Mouse (Mus musculus): Measurements from ENCODE around the gene Ghr.
A peak's percentile ranks its signal among the peaks of the same experiment; 100 is the strongest.

Ghr gene

DNA sequence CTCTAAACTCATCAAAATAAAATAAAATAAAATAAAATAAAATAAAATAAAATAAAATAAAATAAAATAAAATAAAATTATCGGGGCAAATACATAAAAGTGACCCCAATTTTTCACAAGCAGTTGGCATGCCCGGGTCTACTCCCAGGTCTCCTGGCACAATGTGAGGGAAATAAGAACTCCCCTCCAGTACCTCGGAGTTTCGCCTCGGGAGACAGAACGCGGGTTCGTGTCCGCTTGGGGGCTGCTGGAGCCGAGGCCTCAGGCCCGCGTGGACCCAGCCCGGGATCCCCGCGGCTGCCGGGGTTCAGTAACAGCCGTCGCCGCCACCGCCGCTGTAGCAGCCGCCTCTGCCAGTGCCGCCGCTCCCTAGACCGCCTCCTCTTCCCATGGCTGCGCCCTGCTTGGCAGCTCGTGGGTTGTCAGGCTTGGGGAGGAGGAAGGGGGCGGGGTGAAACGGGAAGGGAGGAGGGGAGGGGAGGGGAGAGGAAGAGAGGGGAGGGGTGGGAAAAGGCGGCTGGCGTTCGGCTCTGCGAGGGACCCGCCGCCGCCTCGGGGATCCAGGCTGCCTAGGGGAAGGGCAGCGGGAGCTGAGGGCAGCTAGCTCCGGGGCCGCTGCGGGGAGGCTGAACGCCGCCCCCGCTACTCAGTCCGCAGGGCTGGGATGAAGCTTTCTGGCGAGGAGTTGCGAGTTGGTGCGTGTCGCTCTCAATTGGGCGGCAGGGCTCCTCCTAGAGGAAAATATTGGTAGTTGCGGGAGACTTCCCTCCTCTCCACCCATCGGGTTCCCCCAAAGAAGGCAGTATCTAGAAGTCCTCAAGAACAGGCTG, at the start of gene Ghr:
Ghr (minus strand) TSS at position 686 of the 830 bp plus-strand sequence.
- DNase-seq (ENCODE audit: low read depth, low spot score) = peak; percentile 76

DNA sequence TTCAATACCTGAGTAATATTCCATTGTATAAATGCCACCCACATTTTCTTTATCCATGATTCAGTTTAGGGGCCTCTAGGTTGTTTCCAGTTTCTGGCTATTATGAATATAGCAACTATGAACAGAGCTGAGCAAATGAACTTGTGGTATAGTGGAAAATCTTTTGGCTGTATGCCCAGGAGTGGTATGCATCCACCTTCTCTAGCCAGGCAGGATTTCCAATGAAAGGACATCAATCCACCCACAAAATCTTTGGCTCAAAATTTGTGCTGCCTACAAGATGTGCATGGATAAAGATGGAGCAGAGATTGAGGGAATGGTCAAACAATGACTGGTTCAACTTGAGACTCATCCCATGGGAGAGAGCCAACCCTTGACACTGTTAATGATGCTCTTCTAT, 39.5 kb upstream of the Ghr start:
- DNase-seq (ENCODE audit: low read depth, low spot score) = no peak

DNA sequence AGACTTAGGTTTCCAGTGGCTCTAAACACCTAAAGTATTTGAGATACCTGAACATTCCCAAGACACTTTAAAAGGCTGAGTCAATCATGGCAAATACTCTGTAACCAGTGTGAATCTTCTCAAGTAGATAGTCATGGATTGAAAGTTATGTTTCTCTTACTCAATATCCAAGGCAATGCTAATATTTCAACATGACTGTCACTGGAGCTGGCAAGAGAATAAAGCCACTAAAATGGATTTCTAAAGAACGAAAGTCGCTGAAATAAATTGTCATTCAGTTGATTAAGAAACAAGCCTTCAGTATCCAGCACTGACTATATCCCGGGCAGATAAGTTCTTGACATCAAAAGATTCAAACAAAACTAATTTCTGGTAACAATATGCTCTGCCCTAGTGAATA, 37.1 kb upstream of the Ghr start:
- no peak for DNase-seq (ENCODE audit: low read depth, low spot score)

DNA sequence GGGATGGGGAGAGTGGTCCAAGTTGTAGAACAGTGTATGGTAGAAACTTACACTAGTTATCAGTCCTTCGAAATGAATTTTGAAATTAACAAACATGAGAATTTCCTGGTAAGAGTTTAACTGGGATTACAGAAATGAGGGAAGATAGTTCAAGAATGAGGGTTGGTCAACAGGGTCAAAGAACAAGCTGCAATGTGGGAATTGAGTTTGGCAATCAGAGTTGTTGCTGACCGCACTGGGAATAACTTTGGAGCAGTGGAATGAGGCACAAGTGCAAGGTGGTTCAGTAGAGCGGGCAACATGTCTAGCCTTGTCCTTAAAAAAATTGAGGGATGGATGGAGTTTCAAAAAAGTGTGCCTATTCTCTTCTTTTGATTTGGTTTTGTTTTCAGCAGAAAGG, 35.0 kb upstream of the Ghr start:
- no peak for DNase-seq (ENCODE audit: low read depth, low spot score)

DNA sequence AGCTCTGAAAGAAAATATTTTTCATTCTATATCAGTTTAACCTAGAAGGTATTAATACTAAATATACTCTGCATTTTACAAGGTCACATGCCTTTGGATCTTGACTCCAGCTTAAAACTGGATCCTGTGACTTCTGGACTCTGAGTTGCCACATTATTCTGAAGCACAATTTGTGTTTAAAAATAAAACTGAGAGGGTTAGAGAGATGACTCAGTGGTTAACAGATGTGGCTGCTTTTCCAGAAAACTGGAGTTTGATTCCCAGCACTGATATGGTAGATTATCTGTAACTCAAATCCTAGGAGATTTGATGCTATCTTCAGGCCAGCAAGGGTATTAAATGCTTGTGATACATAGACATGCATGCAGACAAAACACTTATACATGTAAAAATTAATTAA, 28.7 kb upstream of the Ghr start:
- no peak for DNase-seq (ENCODE audit: low read depth, low spot score)

DNA sequence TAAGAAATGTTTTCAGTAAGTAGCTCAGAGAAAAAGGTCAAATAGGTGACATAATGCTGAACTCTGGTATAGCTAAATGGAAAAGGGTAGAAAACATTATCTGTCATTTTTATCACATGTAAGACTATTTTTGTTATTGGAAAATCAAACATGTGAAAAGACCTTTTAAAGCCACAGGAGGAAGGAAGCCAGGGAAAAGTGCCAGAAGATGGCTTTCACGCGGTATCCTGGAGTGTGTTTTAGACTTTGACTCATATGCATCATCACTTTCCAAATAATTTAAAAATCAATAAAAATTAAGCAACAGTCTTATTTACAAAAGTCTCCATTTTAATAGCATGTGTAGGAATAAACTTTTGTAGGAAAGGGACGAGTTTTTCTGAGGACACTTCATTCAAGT, 24.7 kb upstream of the Ghr start:
- DNase-seq (ENCODE audit: low read depth, low spot score) = no peak

DNA sequence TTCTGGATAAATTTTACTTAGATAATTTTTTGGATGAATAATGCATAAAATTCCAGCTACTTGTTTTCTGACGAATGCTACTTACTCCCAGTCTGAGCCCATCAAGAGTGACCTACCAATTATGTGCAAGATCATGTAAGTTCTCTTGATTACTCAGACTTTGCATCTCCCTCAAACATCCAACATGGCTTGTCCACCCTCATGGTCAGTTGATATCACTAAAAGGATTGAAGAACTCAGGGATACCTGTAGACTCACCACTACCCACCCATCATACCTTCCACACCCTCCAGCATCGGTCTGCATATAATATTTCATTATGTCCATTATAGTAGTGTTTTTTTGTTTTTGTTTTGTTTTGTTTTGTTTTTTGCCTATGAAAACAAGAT, 18.8 kb upstream of the Ghr start:
- no peak for DNase-seq (ENCODE audit: low read depth, low spot score)

DNA sequence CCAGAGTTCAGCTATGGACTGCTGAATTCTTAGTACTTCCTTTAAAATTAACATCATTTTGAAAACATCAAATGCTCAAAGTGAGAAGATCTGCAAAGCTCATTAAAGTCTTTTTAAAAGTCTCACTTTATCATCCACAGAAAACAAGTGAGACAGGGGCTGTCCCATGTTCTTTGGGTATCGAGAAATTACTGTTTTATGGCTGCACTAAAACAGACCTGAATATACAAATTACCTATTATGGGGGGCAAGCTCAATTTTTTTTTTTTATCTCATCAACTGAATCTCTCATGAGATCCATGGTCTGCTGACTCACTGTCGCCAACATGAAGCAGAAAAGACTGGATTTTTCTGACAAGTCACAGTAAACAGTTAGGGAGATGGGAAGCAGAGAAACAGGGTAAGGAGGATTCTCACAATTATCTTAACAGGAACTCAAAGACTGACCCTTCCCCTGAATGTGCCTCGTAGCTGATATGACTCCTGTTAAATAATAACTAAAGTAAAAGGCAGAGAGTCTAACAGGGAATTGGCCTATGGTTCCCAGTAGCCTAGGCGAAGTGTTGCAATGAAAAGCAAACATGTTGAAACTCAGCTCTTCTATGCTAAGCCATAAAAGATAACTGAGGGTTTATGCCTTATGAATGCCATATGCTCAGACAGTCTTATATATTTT, 18.3 kb upstream of the Ghr start:
- no peak for DNase-seq (ENCODE audit: low read depth, low spot score)

DNA sequence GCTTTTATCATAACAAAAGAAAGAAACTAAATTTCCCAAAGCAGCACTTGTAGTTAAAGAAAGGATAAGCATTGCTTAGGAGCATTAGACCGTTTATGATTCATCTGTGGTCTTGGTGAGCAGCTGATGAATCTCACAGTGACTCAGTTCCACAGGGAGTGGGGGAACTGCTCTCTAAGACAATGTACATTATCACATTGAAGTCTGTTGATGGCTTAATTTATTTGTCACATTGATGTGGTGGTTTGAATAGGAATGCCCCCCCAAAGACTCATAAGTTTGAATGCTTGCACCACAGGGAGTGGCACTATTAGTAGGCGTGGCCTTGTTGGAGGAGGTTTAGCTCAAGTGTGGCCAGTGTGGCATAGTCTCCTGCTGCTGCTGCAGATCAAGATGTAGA, 4.6 kb upstream of the Ghr start:
- DNase-seq (ENCODE audit: low read depth, low spot score) = no peak

DNA sequence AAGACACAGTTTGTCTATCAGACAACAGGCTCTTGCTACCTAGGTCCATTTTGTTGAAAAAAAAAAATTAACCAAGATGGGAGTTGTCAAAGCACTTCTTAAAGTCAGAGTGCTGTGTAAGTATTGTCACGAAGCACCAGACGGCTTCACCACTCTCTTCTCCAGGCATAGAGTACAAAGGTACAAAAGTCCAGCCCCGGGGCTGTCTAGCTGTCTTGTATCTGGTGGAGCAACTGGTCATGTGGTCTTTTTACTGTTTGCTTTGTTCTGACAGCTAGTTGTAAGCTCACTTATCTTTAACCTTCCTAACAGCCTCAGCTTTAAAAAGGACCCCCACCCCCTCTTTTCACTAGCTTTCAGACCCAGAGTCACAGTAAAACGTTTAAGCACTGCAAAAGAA, 1.1 kb upstream of the Ghr start:
- DNase-seq (ENCODE audit: low read depth, low spot score) = no peak

DNA sequence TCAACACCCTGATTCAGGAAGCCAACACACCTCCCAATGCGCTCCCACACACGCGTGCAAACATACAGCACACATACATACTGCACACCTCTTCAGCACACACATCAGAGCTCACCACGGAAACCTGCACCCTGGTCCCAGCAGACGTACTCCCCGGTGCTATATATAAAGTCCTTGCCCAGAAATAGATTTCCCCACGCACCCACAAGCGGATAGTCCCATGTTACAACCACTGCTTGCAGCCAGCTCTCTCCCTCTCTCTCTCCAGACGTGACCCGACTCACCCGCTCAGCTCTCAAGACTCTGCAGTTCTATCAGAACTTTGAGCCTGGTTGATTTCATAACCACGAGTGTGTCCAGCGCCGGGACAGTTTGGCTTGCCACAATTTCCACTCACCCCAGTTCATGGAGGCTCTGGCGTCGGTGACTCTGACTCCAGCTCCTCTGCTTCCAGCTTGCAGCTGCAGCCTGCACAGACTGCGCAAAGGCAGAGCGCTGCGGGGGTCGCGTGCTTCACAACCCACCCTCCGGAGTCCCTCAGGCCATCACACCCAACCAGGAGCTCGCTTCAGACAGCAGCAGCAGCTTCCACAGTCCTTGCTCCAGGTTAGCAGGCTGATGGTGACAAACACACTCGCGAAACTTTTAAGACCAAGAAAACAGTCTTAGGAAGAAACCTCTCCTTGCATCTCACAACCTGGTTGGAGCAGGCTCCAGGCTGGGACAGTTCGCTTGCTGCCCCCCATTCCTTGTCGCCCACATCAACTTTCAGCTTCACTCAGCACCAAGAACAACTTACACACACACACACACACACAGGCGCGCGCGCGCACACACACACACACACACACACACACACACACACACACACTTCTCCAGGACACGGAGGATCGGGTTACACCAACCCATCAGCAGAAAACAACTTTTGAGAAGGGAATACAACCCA, 1.2 kb downstream of the Ghr start:
- no peak for DNase-seq (ENCODE audit: low read depth, low spot score)

DNA sequence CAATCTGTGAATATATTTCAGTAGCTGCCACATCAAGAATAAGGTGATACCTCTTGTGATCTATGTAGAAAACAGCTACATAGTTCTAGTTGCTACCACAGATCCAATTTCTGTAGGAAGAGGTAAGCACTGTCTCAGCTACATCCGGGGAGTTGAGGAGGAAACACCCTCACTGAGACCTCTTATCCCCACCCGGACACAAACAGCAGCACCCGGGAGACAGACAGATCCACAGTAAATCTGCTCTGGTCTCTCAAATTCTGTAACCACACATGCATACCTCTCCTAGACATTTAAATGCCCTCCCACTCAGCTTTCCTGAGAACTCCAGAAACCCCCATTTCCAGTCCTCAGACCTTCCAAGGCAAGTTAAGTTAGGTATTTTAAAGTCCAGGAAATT, 2.0 kb downstream of the Ghr start:
- no peak for DNase-seq (ENCODE audit: low read depth, low spot score)

DNA sequence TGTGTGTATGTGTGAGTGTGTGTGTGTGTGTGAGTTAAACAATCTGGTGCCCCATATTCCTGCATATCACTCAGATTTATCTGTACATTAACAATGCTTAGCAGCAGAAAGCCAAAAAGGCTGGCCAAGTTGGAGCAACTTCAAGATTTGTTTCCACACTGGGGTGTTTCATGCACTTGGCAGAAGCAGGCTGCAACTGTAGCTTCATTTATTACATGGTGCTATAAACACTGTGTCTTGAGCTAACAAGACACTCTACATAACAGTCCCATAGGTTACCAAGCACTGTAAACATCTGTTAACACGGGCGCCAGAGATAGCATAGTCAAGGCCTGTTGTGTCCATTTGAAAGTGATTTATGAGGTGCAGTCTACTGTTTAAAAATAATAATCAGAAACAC, 3.1 kb downstream of the Ghr start:
- no peak for DNase-seq (ENCODE audit: low read depth, low spot score)

DNA sequence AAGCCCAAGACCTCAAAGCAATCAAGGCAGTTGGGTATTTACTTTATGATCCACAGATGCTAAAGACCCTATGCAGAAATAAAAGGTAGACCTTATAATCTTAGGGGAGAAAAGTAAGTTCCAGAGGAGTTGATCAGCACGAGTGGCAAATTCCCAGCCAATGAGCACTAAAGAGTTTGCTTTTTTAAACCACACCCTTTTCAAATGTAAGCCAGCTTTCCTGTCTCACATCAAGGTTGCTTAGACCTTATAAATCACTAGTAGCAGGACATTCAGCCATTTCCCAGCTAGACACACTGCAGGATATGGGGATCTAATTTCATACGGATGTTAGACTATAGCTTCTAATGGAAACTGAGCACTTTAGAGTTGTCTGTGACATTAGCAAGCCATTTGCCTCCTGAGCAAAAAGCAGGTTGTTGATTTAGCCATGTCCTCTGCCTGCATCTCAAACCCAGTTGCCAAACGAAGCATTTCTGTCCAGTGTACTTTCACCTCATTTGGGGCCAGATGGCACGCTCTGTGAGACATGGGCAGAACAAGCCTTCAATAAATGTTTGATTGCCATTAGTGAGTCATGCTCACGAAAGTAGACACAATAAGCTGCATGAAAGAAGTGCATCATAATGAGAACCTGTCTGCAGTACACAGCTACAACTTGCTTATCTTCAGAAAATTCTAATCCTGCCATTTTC, 4.9 kb downstream of the Ghr start:
- no peak for DNase-seq (ENCODE audit: low read depth, low spot score)

DNA sequence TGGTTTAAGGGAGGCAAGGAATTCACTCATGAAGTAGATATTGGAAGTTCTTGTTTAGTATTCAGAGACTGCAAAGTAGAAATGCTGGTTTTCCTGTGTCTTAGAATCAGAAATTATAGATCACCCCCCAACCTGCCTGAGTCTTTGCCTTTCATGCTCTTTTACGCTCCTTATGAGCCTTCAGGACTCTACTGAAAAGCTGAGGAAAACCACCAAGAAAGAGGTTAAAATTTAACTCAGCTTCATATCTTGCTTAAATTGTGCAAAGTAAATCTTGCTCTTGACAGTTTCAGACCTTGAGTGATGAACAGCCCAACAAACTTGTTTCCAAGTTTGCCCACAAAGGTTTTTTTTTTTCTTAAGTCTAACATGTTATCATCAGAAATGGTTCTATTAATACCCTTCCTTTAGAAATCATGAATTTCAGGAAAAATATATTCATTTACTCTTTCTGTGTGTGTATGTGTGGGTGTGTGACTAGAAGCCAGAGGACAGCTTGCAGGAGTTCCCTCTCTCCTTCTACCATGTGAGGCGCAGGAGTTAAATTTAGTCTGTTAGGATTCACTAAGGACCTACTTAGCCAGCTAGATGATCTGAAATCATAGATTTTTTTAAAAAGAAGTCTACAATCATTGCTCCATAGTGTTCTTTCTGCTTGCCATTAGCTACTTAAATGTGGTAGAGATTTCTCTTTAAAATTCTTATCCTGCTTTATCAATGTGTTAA, 14.0 kb downstream of the Ghr start:
- DNase-seq (ENCODE audit: low read depth, low spot score) = no peak

DNA sequence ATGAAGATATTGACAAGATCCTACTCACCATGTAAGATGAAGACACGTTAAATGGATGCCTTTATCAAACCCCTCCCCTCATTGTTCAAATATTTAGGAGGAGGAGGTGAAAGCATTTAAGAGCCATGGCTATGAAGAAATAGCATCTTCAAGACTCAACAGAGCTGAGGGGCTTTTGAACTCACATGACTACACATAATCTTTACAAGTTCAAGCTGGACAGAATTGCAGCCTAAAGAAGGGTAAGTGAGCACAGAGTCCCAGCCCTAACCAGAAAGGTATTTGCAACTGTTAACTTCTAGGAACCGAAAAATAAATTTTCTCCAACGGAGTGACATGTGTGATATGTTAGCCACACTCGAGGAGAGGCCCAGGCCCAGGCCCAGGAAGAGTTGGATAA, 18.7 kb downstream of the Ghr start:
- no peak for DNase-seq (ENCODE audit: low read depth, low spot score)

DNA sequence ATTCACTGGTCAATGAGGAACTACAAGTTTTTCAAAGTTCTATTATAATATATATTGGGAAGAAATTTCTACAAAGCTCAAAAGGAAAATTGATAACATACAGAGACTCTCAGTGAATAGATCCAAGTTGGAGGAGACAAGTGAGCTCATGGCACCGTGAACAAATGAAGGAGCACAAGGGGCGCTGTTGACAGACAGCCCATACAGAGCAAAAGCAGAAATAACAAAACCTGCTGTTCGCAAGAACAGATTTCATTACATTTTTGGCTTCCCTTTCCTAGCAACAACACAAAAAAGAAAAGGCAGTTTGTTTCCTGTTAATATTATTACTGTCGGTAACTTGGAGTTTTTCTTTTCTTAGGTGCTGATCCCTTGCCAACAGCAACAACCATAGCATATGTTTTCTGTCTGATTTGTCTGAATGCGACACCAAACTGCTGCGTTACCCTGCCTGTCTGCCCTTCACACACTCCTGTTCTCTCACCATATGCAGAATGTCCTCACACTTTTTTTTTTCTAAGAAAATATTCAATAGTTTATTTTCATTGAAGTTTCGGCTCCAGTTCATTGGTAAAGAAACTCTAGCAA, 19.3 kb downstream of the Ghr start:
- no peak for DNase-seq (ENCODE audit: low read depth, low spot score)

DNA sequence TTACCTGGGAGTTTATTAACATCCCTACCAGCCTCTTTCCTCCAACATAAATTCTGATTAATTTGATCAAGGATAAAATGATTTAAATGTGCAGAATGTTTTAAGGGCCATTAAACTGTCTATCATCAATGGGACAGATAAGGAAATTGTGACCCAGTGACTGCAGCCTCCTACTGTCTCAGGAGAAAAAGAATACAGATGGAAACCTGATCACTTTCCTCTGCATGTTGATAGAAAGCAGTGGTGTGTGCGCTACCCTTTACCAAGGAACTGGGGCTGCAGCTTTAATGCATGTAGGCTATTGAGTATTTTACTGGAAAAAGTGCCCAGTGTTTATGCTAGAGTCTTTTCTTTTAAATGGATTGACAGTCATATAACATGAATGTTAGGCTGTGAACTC, 19.8 kb downstream of the Ghr start:
- no peak for DNase-seq (ENCODE audit: low read depth, low spot score)

DNA sequence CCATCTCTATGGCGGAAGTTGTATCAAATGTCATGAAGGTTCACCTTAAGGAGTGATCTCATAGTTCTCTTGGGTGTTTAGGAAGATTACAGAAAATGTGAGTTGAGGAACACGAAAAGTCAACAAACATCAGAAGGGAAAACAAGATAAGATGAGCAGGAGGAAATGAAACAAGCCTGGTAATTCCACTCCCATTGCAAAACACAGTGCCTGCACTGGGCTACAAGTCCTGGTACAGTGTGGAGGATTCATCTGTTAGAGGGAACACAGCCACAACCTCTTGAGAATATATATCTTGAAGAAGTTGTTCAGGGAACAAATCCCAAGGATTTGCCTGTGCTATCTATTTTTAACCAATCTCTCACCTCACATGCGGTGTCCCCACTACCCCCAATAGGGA, 24.8 kb downstream of the Ghr start:
- no peak for DNase-seq (ENCODE audit: low read depth, low spot score)

DNA sequence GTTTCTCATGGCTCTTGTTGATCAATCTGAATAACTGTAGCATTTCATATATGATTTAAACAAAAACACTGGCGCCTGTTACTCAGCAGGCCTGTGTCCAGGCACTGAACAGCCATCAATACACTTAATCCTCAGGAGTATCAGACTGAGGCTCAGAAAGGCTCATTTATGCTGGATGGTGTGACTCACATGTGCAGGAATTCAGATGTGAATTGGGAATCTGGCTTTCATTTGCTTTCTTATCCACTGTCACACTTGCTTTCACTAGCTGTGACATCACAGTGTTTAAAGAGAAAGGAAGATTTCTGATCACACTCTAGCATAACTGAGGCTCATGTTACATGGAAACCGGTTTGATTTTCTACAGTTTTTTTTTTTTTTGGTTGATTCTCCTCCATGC, 39.0 kb downstream of the Ghr start:
- DNase-seq (ENCODE audit: low read depth, low spot score) = no peak

Measured in brain, embryonic 18.5 days (tissue).